Mouse (Mus musculus): ENCODE measurements around the gene Smad3. TPM values are rescaled to one million over a fixed set of nuclear protein-coding genes. Genes with fewer than 3 reads are reported as not detected.

The Smad3 gene
- total RNA-seq, 2 experiments from 2014 or later, result 17.0 to 22.6 TPM

- intact Hi-C loops (cut with DNase I), result loop anchor here (1.0 to 5.0 kb wide), 3 partner anchors 57 to 192 kb away; partner anchors contain the start of gene Smad3
- peak in 1 of 2 experiments; percentile 61 for DNase-seq
Observed at GRCm38 (mm10) chr9:63649841-63650545, 107.8 kb downstream of the Smad3 start.

DNA sequence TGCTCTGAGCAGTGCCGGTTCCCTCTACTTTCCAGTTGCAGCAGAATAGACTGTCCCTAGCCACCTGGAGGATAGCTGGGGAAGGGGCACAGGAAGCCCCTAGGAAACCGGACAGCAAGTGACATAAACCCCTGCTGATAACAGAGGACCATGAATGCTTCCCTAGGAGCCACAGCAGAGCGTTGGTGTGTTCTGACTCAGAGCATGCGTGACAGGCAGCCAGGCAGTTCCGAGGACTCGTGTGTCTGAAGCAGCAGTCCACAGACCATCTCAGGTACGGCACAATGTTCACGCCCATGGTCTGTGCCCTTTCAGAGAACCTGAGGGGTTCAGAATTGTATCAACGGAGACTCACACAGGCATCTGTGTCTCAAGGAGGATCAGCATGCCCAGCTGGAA lies 109.3 kb downstream of the Smad3 start:
- DNase-seq, result no peak
- intact Hi-C loops (cut with DNase I), result no loop called here

DNA sequence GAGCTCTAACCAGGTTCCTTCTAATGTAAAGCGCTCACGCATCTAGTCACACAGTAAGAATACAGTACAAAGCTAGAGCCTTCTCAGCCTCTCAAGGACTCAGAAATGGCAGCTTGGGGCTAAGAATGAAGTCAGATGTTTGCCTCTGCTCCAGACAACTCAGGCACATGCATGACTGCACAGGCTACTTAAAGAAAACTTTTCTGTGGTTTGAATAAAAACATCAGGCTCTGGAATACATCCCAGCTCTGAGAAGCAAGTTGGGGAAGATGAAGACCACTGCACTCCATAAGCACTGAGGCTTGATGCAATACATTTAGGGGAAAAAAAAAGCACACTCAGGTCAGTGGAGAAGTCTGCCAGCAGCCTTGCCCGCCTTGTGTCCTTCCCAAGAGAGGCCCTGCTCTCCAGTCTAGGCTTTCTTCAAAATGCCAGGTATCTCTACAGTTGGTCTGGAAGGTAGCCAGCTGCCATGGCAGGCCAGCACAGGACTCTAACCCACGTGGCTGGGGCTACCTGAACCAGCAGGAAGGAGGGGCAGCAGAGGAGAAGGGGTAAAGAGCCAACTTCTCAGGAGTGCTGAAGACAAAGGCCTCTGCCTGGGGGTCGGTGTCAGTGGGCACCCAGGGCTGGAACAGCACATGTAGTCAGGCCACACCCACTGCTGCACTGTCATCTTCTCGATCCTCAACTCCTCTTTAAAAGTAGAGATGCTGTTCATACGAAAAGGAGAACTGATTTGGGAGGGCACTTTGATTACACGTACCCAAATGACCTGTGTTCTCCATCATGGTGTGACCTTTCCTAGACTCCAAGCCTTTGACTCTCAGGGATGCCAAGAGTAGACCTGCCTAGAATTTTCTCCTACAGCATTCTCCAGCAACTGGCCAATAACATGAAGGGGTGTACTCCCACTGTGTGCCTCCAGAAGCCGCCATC lies 109.9 kb downstream of the Smad3 start:
- intact Hi-C loops (cut with DNase I), result no loop called here
- DNase-seq, result no peak

GRCm38 (mm10) chr9:63645084-63645483 lies 112.7 kb downstream of the Smad3 start:
- intact Hi-C loops (cut with DNase I), result no loop called here
- no peak for DNase-seq

- intact Hi-C loops (cut with DNase I), result no loop called here
Observed at GRCm38 (mm10) chr9:63644011-63644410, 113.8 kb downstream of the Smad3 start.

GRCm38 (mm10) chr9:63641983-63642646 lies 115.7 kb downstream of the Smad3 start:
- no peak for DNase-seq

More at GRCm38 (mm10) chr9:63644011-63644410, 113.8 kb downstream of the Smad3 start:
- DNase-seq, result no peak

DNA sequence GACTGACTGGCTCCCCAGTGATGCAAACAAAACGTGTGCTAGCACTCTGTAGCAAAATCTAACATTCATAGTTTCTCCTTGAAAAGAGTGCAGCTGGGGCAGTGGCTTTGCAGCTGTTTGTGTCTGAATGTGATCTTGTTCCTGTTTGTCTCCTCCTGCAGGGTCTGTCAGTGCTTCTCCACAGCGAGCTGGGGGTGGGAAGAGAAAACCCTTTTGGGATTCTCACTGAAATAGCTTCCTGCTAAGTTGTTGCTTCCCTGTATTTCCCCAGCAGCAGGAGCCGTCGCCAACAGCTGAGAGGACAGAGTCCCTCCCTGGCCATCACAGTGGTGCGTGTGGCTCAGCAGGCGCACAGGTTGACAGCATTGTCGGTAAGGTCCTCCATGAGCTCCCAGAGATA lies 121.7 kb downstream of the Smad3 start:
- no peak for DNase-seq
- intact Hi-C loops (cut with DNase I), result no loop called here

More at GRCm38 (mm10) chr9:63641983-63642646, 115.7 kb downstream of the Smad3 start:
- intact Hi-C loops (cut with DNase I), result no loop called here

DNA sequence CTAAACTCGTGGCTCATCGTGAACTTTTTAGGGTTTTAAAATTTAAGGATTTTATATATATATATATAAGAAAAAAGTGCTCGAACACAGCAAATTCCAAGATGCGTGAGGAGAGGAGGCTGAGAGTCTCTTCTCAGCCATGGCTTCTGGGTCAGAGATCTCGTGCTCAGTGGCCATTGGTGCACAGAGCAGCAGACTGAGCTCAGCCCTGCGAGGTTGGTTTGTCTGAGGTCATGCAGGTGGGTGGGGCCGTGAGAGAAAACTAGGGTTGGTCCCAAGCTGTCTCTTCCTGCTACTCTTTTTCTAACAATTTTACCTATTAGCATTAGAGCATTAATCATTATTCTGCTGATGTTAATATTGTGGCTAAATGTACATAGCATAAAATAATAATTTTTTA lies 124.5 kb downstream of the Smad3 start:
- intact Hi-C loops (cut with DNase I), result no loop called here

GRCm38 (mm10) chr9:63632924-63633323 lies 124.9 kb downstream of the Smad3 start:
- intact Hi-C loops (cut with DNase I), result loop anchor here (1.0 kb wide), 1 partner anchor 211 kb away; no protein-coding TSS in a partner anchor
- no peak for DNase-seq

More for the DNA sequence above, 124.5 kb downstream of the Smad3 start:
- DNase-seq, result no peak

GRCm38 (mm10) chr9:63632045-63632444 lies 125.7 kb downstream of the Smad3 start:
- intact Hi-C loops (cut with DNase I), result loop anchor here (1.0 kb wide), 1 partner anchor 212 kb away; no protein-coding TSS in a partner anchor
- no peak for DNase-seq

DNA sequence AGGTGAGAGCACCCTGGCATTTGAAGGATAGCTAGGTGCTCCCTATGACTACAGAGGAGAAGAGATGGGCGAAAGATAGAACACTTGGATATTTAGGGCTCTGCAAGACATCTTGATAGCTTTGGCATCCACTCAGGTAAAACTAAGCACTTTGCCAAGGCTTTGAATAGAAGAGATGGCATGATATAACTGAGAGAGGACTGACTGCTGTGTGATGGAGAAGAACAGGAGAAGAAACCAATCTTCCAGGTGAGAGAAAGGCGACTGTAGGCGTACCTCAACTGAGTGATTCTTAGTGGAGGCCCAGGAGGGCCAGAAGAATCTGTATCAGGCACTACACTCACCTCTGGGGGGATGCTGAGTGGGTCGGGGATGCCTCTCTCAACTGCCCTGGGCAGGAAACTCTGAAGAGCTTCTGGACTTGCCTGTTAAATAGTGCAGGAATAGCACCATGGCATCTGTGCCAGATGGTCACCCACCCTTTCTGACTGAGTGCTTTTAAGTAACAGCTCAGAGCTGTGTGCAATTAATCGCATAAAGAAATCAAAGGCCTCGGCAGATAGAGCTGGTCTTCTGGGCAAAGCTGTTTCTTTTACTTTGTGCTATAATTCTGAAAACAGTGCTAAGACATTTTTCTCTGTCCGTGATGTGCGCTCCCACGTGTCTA lies 132.6 kb downstream of the Smad3 start:
- DNase-seq, result no peak
- intact Hi-C loops (cut with DNase I), result no loop called here

GRCm38 (mm10) chr9:63623895-63624569 lies 133.8 kb downstream of the Smad3 start:
- DNase-seq, result no peak
- intact Hi-C loops (cut with DNase I), result no loop called here

DNA sequence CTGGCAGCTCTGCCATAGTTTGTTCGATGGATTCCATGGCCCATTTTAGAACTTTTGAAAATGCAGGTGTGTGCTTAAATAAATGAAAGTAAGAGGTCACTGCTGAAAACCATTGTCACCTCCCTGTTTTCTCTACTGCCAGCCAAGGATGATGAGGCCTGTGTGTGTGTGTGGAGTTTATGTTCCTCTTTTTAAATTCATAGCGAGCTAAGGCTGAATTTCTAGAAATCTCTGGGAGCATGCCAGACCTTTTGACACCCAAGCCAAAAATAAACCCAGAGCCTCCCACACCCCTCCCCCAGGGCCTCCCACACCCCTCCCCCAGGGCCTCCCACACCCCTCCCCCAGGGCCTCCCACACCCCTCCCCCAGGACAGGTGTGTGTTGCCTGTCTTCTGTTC lies 139.8 kb downstream of the Smad3 start:
- DNase-seq, result no peak
- intact Hi-C loops (cut with DNase I), result no loop called here

- no peak for DNase-seq
- intact Hi-C loops (cut with DNase I), result loop anchor here (5.0 kb wide), 2 partner anchors 152 to 477 kb away; no protein-coding TSS in a partner anchor
Observed at GRCm38 (mm10) chr9:63614018-63614985, 143.5 kb downstream of the Smad3 start.

- DNase-seq, result no peak
- intact Hi-C loops (cut with DNase I), result loop anchor here (5.0 kb wide), 2 partner anchors 151 to 476 kb away; no protein-coding TSS in a partner anchor
Observed at GRCm38 (mm10) chr9:63613569-63613968, 144.2 kb downstream of the Smad3 start.

DNA sequence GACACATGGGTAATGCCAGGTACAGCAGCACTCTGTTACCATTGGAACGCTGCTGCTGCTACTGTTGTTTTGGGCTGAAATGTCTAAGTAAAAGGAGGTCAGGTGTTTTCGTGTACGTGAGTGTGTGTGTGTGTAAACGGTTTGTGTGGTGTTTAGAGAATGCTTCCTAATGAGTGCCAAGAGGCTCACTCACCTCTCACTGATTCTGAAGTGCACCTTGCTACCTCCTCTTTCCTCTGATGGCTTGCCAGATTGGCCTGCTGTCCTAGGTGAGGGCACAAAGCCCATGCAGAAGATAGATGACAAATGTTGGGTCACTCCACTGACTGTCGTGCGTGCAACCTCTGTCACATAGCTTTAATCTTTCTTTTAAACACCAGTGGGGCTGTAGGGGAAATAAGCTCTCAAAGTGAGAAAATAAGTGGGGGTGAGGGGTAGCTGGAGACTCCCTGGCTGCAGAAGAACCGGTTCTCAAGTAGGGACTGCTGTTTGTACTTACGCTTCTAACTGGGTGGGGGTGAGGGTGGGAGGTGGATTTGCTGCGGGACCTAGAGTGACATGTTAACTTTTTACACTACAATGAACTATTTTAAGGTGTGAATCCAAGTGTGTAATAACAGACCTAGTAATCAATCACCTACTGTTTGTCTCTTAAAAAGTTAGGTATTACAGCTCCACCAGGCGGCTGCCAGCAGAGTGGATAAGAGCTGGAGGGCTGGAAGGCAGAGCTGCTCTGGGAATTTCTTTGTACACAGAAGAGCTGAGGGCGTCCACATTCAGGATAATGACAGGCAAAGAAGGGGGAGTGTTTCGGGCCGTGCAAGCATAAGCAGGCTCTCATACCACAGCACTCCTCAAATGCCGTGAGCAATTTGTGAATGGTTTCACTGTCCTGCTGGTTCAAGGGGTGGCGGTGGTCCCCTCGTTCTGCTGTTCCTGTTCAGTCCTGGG lies 145.0 kb downstream of the Smad3 start:
- intact Hi-C loops (cut with DNase I), result loop anchor here (5.0 kb wide), 2 partner anchors 151 to 476 kb away; no protein-coding TSS in a partner anchor
- peak; percentile 31 to 37 for DNase-seq

- DNase-seq, result no peak
- intact Hi-C loops (cut with DNase I), result loop anchor here (5.0 kb wide), 2 partner anchors 150 to 475 kb away; no protein-coding TSS in a partner anchor
Observed at GRCm38 (mm10) chr9:63611967-63612366, 145.8 kb downstream of the Smad3 start.
